Mouse (Mus musculus): ENCODE measurements around the gene Arxes1. TPM values are rescaled to one million over a fixed set of nuclear protein-coding genes. Genes with fewer than 3 reads are reported as not detected.

Arxes1 gene
- 1.3 TPM for polyA plus RNA-seq (2014; fragmentation: Illumina TruSeq; extraction: RNeasy Lipid Tissue Mini Kit (QIAGEN cat#74804); ENCODE audit: low read depth, low replicate concordance)

DNA sequence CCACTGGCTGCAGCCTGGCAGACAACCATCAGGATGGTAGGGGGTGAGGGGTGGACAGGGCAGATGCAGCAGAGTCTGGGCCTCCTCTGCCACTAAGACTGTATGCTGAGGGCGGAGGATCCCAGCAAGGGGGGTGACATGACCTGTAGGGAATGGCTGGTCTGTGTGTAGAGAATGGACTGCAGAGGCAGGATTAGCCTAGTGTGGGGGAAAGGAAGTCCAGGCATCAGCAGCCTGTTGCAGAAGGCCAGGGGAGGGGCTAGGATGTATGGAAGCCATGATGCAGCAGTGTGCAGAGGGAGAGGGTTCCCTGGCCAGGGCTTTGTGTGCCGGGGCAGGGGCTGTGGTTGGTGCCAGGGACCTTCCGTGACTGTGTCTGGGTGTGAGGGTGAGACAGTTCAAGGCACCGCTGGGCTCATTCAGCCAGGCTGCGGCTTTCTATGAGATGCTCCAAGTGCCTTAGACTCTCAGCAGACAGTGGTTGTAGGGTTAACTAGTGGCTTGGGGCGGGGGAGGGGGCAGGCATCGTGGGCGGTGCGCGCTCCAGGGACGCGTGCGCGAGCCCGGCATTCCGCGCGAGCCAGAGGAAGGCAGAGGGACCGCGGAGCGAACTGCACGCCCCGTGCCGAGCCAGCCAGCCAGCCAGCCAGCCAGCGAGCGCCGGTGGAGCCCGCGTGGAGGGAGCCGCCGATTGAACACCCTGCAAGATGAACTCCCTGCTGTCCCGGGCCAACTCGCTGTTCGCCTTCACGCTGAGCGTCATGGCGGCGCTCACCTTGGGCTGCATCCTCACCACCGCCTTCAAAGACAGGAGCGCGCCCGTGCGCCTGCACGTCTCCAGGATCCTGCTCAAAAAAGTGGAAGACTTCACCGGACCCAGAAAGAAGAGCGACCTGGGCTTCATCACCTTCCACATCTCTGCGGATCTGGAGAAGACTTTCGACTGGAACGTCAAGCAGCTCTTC lies at the start of gene Arxes1:
Arxes1 (plus strand) TSS at position 569 of the 965 bp plus-strand sequence.

GRCm38 (mm10) chrX:135993664-135994119 lies 39.5 kb upstream of the Arxes1 start, which contains the start of gene Arxes2:
Gene Arxes2, plus strand, starts transcription at chrX:135993824.

GRCm38 (mm10) chrX:136068020-136068419 lies 34.9 kb downstream of the Arxes1 start, which contains the start of gene Bex2:
Gene Bex2, minus strand, starts transcription at chrX:136068236.

Other genes with a start within 250 kb of the Arxes1 start
- 16.4 TPM for gene Bhlhb9, start 235.8 kb upstream of the Arxes1 start, polyA plus RNA-seq (2014; fragmentation: Illumina TruSeq; extraction: RNeasy Lipid Tissue Mini Kit (QIAGEN cat#74804); ENCODE audit: low read depth, low replicate concordance)
- 27.8 TPM for gene Gprasp2, start 194.3 kb upstream of the Arxes1 start, polyA plus RNA-seq (2014; fragmentation: Illumina TruSeq; extraction: RNeasy Lipid Tissue Mini Kit (QIAGEN cat#74804); ENCODE audit: low read depth, low replicate concordance)
- gene Arxes2, start 39.5 kb upstream of the Arxes1 start, polyA plus RNA-seq (2014; fragmentation: Illumina TruSeq; extraction: RNeasy Lipid Tissue Mini Kit (QIAGEN cat#74804); ENCODE audit: low read depth, low replicate concordance): 24.8 TPM
- 2.3 TPM for gene Bex2, start 34.9 kb downstream of the Arxes1 start, polyA plus RNA-seq (2014; fragmentation: Illumina TruSeq; extraction: RNeasy Lipid Tissue Mini Kit (QIAGEN cat#74804); ENCODE audit: low read depth, low replicate concordance)
- 151 TPM for gene Nxf3, start 51.9 kb downstream of the Arxes1 start, polyA plus RNA-seq (2014; fragmentation: Illumina TruSeq; extraction: RNeasy Lipid Tissue Mini Kit (QIAGEN cat#74804); ENCODE audit: low read depth, low replicate concordance)
- 69.4 TPM for gene Bex4, start 105.6 kb downstream of the Arxes1 start, polyA plus RNA-seq (2014; fragmentation: Illumina TruSeq; extraction: RNeasy Lipid Tissue Mini Kit (QIAGEN cat#74804); ENCODE audit: low read depth, low replicate concordance)
- 39.1 TPM for gene Tceal8, start 139.0 kb downstream of the Arxes1 start, polyA plus RNA-seq (2014; fragmentation: Illumina TruSeq; extraction: RNeasy Lipid Tissue Mini Kit (QIAGEN cat#74804); ENCODE audit: low read depth, low replicate concordance)
- not detected for gene Tceal5, start 170.5 kb downstream of the Arxes1 start, polyA plus RNA-seq (2014; fragmentation: Illumina TruSeq; extraction: RNeasy Lipid Tissue Mini Kit (QIAGEN cat#74804); ENCODE audit: low read depth, low replicate concordance)
- gene Tceal7, start 181.4 kb downstream of the Arxes1 start, polyA plus RNA-seq (2014; fragmentation: Illumina TruSeq; extraction: RNeasy Lipid Tissue Mini Kit (QIAGEN cat#74804); ENCODE audit: low read depth, low replicate concordance): not detected
- gene Bex1, start 182.1 kb downstream of the Arxes1 start, polyA plus RNA-seq (2014; fragmentation: Illumina TruSeq; extraction: RNeasy Lipid Tissue Mini Kit (QIAGEN cat#74804); ENCODE audit: low read depth, low replicate concordance): 1.3 TPM
- gene Tceal9, start 211.7 kb downstream of the Arxes1 start, polyA plus RNA-seq (2014; fragmentation: Illumina TruSeq; extraction: RNeasy Lipid Tissue Mini Kit (QIAGEN cat#74804); ENCODE audit: low read depth, low replicate concordance): 97.0 TPM
- 8.1 TPM for gene Bex3, start 236.9 kb downstream of the Arxes1 start, polyA plus RNA-seq (2014; fragmentation: Illumina TruSeq; extraction: RNeasy Lipid Tissue Mini Kit (QIAGEN cat#74804); ENCODE audit: low read depth, low replicate concordance)

Data from testis, adult 10 weeks (tissue).